Mouse (Mus musculus): ENCODE data around the gene Sf3a1. TPM values are rescaled to one million over a fixed set of nuclear protein-coding genes. Genes with fewer than 3 reads are reported as not detected.

The Sf3a1 gene
- polyA plus RNA-seq, 1 experiment: 117 TPM

DNA sequence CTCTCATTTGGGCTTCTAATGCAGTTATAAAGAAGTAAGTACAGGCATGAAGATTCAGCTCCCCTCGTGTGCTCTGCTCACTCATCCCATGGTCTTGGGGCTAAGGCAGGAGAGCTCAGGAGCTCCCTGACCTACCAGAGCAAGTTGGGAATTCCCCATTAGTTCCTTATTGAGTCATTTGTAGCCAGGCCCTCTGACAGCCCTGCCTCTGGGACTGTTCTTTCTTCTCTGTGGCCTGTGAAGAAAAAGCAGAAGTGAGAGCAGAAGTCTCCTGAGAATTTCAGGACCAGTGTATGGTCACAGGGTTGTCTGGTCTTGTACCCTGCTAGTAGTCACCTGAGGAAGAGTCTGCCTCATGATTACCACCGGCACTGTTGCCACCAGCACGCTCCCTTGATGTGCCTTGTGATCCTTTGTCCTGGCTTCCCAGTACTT, 35.5 kb downstream of the Sf3a1 start:
- Histone ChIP-seq H3K4me3 (ENCODE audit: low read depth, low read length) (no peak overlapping the region), H3K27ac (ENCODE audit: insufficient read depth, low read length) (no peak overlapping the region), H3K4me1 (ENCODE audit: control insufficient read depth, insufficient read depth, low read length) (peaks cover 6% of the 10 kb centered on the region), H3K9me3 (replicated peaks; ENCODE audit: control insufficient read depth, insufficient read depth, low read length, poor library complexity, severe bottlenecking) (no peaks in the 10 kb centered on the region), H3K27me3 (ENCODE audit: control insufficient read depth, insufficient read depth, low read length, poor library complexity, severe bottlenecking) (no peaks in the 10 kb centered on the region), H3K36me3 (ENCODE audit: control insufficient read depth, insufficient read depth, low read length, poor library complexity, severe bottlenecking) (peaks cover 2% of the 10 kb centered on the region), H3K9ac (ENCODE audit: low read depth, poor library complexity, severe bottlenecking) (no peak overlapping the region)
- TF ChIP-seq POLR2A (IDR thresholded peaks at IDR 0.05; ENCODE audit: insufficient read depth, low read length) (no peak), EP300 (IDR thresholded peaks at IDR 0.05; ENCODE audit: insufficient read depth, low read depth, low read length) (no peak), CTCF (IDR thresholded peaks at IDR 0.05; ENCODE audit: low read depth, low read length) (no peak)

- Histone ChIP-seq H3K27me3 (ENCODE audit: control insufficient read depth, insufficient read depth, low read length, poor library complexity, severe bottlenecking) (no peaks in the 10 kb centered on the region), H3K4me3 (ENCODE audit: low read depth, low read length) (no peak overlapping the region), H3K9me3 (replicated peaks; ENCODE audit: control insufficient read depth, insufficient read depth, low read length, poor library complexity, severe bottlenecking) (no peaks in the 10 kb centered on the region), H3K27ac (ENCODE audit: insufficient read depth, low read length) (no peak overlapping the region), H3K36me3 (ENCODE audit: control insufficient read depth, insufficient read depth, low read length, poor library complexity, severe bottlenecking) (peaks cover 2% of the 10 kb centered on the region), H3K9ac (ENCODE audit: low read depth, poor library complexity, severe bottlenecking) (no peak overlapping the region), H3K4me1 (ENCODE audit: control insufficient read depth, insufficient read depth, low read length) (peaks cover 6% of the 10 kb centered on the region)
- TF ChIP-seq EP300 (IDR thresholded peaks at IDR 0.05; ENCODE audit: insufficient read depth, low read depth, low read length) (no peak), POLR2A (IDR thresholded peaks at IDR 0.05; ENCODE audit: insufficient read depth, low read length) (no peak), CTCF (IDR thresholded peaks at IDR 0.05; ENCODE audit: low read depth, low read length) (no peak)
Measured at GRCm38 (mm10) chr11:4196636-4197035, 36.5 kb downstream of the Sf3a1 start.

DNA sequence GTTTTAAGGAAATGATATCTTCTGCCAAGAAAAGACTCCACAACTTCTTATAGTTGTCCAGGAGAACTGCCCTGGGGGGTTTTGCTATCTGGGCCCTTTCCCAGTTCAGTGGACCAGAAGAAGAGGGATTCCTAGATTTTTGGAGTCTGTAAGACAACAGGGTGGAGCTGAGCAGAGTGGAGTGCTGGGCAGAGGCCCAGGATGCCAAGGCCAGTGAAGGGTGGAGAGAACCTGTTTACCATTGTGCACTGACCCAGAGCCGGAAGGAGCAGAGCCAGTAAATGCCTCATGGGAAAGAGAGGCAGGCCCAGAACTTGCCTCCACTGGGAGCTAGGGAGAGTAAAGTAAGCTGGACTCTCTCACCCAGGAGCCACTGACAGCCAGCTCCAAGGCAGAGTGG, 37.5 kb downstream of the Sf3a1 start:
- Histone ChIP-seq H3K36me3 (ENCODE audit: control insufficient read depth, insufficient read depth, low read length, poor library complexity, severe bottlenecking) (no peaks in the 10 kb centered on the region), H3K27me3 (ENCODE audit: control insufficient read depth, insufficient read depth, low read length, poor library complexity, severe bottlenecking) (no peaks in the 10 kb centered on the region), H3K9me3 (replicated peaks; ENCODE audit: control insufficient read depth, insufficient read depth, low read length, poor library complexity, severe bottlenecking) (no peaks in the 10 kb centered on the region), H3K9ac (ENCODE audit: low read depth, poor library complexity, severe bottlenecking) (no peak overlapping the region), H3K4me1 (ENCODE audit: control insufficient read depth, insufficient read depth, low read length) (peaks cover 6% of the 10 kb centered on the region), H3K4me3 (ENCODE audit: low read depth, low read length) (no peak overlapping the region), H3K27ac (ENCODE audit: insufficient read depth, low read length) (no peak overlapping the region)
- TF ChIP-seq CTCF (IDR thresholded peaks at IDR 0.05; ENCODE audit: low read depth, low read length) (no peak), POLR2A (IDR thresholded peaks at IDR 0.05; ENCODE audit: insufficient read depth, low read length) (no peak), EP300 (IDR thresholded peaks at IDR 0.05; ENCODE audit: insufficient read depth, low read depth, low read length) (no peak)

GRCm38 (mm10) chr11:4201981-4202700, 42.0 kb downstream of the Sf3a1 start:
- Histone ChIP-seq H3K4me3 (ENCODE audit: low read depth, low read length) (no peak overlapping the region), H3K4me1 (ENCODE audit: control insufficient read depth, insufficient read depth, low read length) (peaks cover 4% of the 10 kb centered on the region), H3K27me3 (ENCODE audit: control insufficient read depth, insufficient read depth, low read length, poor library complexity, severe bottlenecking) (no peaks in the 10 kb centered on the region), H3K9me3 (replicated peaks; ENCODE audit: control insufficient read depth, insufficient read depth, low read length, poor library complexity, severe bottlenecking) (no peaks in the 10 kb centered on the region), H3K9ac (ENCODE audit: low read depth, poor library complexity, severe bottlenecking) (no peak overlapping the region), H3K36me3 (ENCODE audit: control insufficient read depth, insufficient read depth, low read length, poor library complexity, severe bottlenecking) (peaks cover 2% of the 10 kb centered on the region; the same call in 1 of the 2 replicates), H3K27ac (ENCODE audit: insufficient read depth, low read length) (no peak overlapping the region)
- TF ChIP-seq EP300 (IDR thresholded peaks at IDR 0.05; ENCODE audit: insufficient read depth, low read depth, low read length): no peak
- no peak for TF ChIP-seq POLR2A (IDR thresholded peaks at IDR 0.05; ENCODE audit: insufficient read depth, low read length)
- no peak for TF ChIP-seq CTCF (IDR thresholded peaks at IDR 0.05; ENCODE audit: low read depth, low read length)

DNA sequence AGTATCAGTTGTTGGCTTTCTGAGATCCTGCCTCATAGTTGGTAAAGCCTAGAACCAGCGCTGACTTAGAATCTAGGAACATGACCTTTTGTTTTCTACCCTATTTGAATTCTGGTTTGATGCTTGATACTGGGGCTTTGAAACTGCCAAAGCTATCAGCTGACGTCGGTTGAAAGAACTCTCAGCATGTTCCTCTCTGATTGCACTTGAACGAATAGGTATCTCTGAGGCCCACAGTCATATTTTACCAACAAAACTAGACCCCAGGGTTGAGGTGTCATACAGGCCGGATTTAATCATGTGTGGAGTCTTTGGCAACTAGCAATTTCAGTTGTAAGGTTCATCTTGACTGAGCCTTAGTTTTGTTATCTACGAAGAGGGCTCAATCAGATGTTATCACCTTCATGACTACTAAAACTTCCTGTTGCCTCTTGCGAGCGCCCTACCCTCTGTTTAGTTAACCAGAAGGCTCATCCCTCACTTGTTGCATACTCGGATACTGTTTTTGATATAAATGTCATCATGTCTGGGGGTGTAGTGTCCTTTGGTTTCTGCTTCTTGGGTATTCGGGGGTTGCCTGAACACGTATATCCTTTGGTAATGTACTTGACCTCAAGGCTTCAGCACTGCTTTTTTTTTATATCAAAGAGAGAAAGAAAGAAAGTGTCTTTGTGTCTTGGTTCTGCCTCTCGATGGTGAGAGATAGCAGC, 43.0 kb downstream of the Sf3a1 start:
- peaks cover 2% of the 10 kb centered on the region; the same call in 1 of the 2 replicates for H3K36me3 ChIP-seq (ENCODE audit: control insufficient read depth, insufficient read depth, low read length, poor library complexity, severe bottlenecking)
- no peaks in the 10 kb centered on the region for H3K4me1 ChIP-seq (ENCODE audit: control insufficient read depth, insufficient read depth, low read length)
- no peak overlapping the region for H3K27ac ChIP-seq (ENCODE audit: insufficient read depth, low read length)
- no peaks in the 10 kb centered on the region for H3K27me3 ChIP-seq (ENCODE audit: control insufficient read depth, insufficient read depth, low read length, poor library complexity, severe bottlenecking)
- TF ChIP-seq EP300 (IDR thresholded peaks at IDR 0.05; ENCODE audit: insufficient read depth, low read depth, low read length) (no peak), CTCF (IDR thresholded peaks at IDR 0.05; ENCODE audit: low read depth, low read length) (no peak), POLR2A (IDR thresholded peaks at IDR 0.05; ENCODE audit: insufficient read depth, low read length) (no peak)
- H3K9ac ChIP-seq (ENCODE audit: low read depth, poor library complexity, severe bottlenecking): no peak overlapping the region
- no peaks in the 10 kb centered on the region for H3K9me3 ChIP-seq (replicated peaks; ENCODE audit: control insufficient read depth, insufficient read depth, low read length, poor library complexity, severe bottlenecking)
- H3K4me3 ChIP-seq (ENCODE audit: low read depth, low read length): no peak overlapping the region

- H3K9me3 ChIP-seq (replicated peaks; ENCODE audit: control insufficient read depth, insufficient read depth, low read length, poor library complexity, severe bottlenecking): no peaks in the 10 kb centered on the region
- H3K9ac ChIP-seq (ENCODE audit: low read depth, poor library complexity, severe bottlenecking): no peak overlapping the region
- no peaks in the 10 kb centered on the region for H3K4me1 ChIP-seq (ENCODE audit: control insufficient read depth, insufficient read depth, low read length)
- H3K27me3 ChIP-seq (ENCODE audit: control insufficient read depth, insufficient read depth, low read length, poor library complexity, severe bottlenecking): no peaks in the 10 kb centered on the region
- no peak overlapping the region for H3K27ac ChIP-seq (ENCODE audit: insufficient read depth, low read length)
- H3K4me3 ChIP-seq (ENCODE audit: low read depth, low read length): no peak overlapping the region
- peaks cover 2% of the 10 kb centered on the region; the same call in 1 of the 2 replicates for H3K36me3 ChIP-seq (ENCODE audit: control insufficient read depth, insufficient read depth, low read length, poor library complexity, severe bottlenecking)
- TF ChIP-seq EP300 (IDR thresholded peaks at IDR 0.05; ENCODE audit: insufficient read depth, low read depth, low read length): no peak
- no peak for TF ChIP-seq CTCF (IDR thresholded peaks at IDR 0.05; ENCODE audit: low read depth, low read length)
- TF ChIP-seq POLR2A (IDR thresholded peaks at IDR 0.05; ENCODE audit: insufficient read depth, low read length): no peak
Measured at GRCm38 (mm10) chr11:4203705-4204074, 43.5 kb downstream of the Sf3a1 start.

Measured in ES-Bruce4 (cell line).